Mouse (Mus musculus): ENCODE data around the gene Pxt1. TPM values are rescaled to one million over a fixed set of nuclear protein-coding genes. Genes with fewer than 3 reads are reported as not detected.

The Pxt1 gene
- total RNA-seq, 2 experiments from 2014 or later, result not detected

- DNase-seq (ENCODE audit: low spot score in 2 of 2), result no peak
- Histone ChIP-seq H3K27ac (no peak overlapping the region), H3K4me3 (no peak overlapping the region)
- TF ChIP-seq CTCF (conservative IDR thresholded peaks at IDR 0.05), result no peak
Observed at GRCm38 (mm10) chr17:28898249-28898648, 45.4 kb downstream of the Pxt1 start.

GRCm38 (mm10) chr17:28897817-28898216 lies 45.8 kb downstream of the Pxt1 start:
- DNase-seq (ENCODE audit: low spot score in 2 of 2), result no peak
- H3K27ac ChIP-seq, result no peak overlapping the region
- no peak for TF ChIP-seq CTCF (conservative IDR thresholded peaks at IDR 0.05)
- no peak overlapping the region for H3K4me3 ChIP-seq

GRCm38 (mm10) chr17:28896095-28896780 lies 47.4 kb downstream of the Pxt1 start:
- H3K4me3 ChIP-seq, result no peak overlapping the region
- no peak overlapping the region for H3K27ac ChIP-seq
- TF ChIP-seq CTCF (conservative IDR thresholded peaks at IDR 0.05), result peak; percentile 58
- DNase-seq (ENCODE audit: low spot score in 2 of 2), result no peak

- no peak for TF ChIP-seq CTCF (conservative IDR thresholded peaks at IDR 0.05)
- Histone ChIP-seq H3K4me3 (no peak overlapping the region), H3K27ac (no peak overlapping the region)
- DNase-seq (ENCODE audit: low spot score in 2 of 2), result no peak
Observed at GRCm38 (mm10) chr17:28895217-28895875, 48.3 kb downstream of the Pxt1 start.

GRCm38 (mm10) chr17:28894050-28894767 lies 49.4 kb downstream of the Pxt1 start:
- Histone ChIP-seq H3K27ac (no peak overlapping the region), H3K4me3 (no peak overlapping the region)
- DNase-seq (ENCODE audit: low spot score in 2 of 2), result no peak
- no peak for TF ChIP-seq CTCF (conservative IDR thresholded peaks at IDR 0.05)

GRCm38 (mm10) chr17:28886266-28886665 lies 57.4 kb downstream of the Pxt1 start:
- no peak for DNase-seq (ENCODE audit: low spot score in 2 of 2)
- Histone ChIP-seq H3K27ac (no peak overlapping the region), H3K4me3 (no peak overlapping the region)
- no peak for TF ChIP-seq CTCF (conservative IDR thresholded peaks at IDR 0.05)

GRCm38 (mm10) chr17:28885231-28885630 lies 58.4 kb downstream of the Pxt1 start:
- Histone ChIP-seq H3K27ac (no peak overlapping the region), H3K4me3 (no peak overlapping the region)
- no peak for TF ChIP-seq CTCF (conservative IDR thresholded peaks at IDR 0.05)
- DNase-seq (ENCODE audit: low spot score in 2 of 2), result no peak

Other genes starting within 250 kb of the Pxt1 start
- gene AC170998.1, start 217.8 kb downstream of the Pxt1 start, total RNA-seq (2021), result 1 to 10 TPM; 2.7 to 5.5 TPM
- gene Mapk13, start 174.5 kb downstream of the Pxt1 start, total RNA-seq (2021), result under 1 TPM; 0.59 to 0.66 TPM
- gene Brpf3, start 142.8 kb downstream of the Pxt1 start, total RNA-seq (2021), result 10 to 100 TPM; 43.4 to 44.8 TPM
- under 1 TPM; 0.49 to 0.56 TPM for gene Pnpla1, start 85.4 kb downstream of the Pxt1 start, total RNA-seq (2021)
- gene 4930539E08Rik, start 28.5 kb downstream of the Pxt1 start, total RNA-seq (2021), result 1 to 10 TPM; 4.0 to 4.1 TPM
- 10 to 100 TPM; 58.7 to 64.4 TPM for gene Kctd20, start 8.1 kb upstream of the Pxt1 start, total RNA-seq (2021)
- 10 to 100 TPM; 50.4 to 65.6 TPM for gene Stk38, start 64.2 kb upstream of the Pxt1 start, total RNA-seq (2021)
- gene Srsf3, start 88.8 kb upstream of the Pxt1 start, total RNA-seq (2021), result 100 to 1,000 TPM; 125 to 130 TPM
- gene Cdkn1a, start 147.1 kb upstream of the Pxt1 start, total RNA-seq (2021), result 10 to 100 TPM in 1 of 2 experiments, 1 to 10 TPM in 1; 8.2 to 14.5 TPM
- under 1 TPM in 1 of 2 experiments, not detected in 1; 0.17 TPM for gene Rab44, start 170.3 kb upstream of the Pxt1 start, total RNA-seq (2021)

Data from layer of hippocampus, adult 2 months (tissue).